Mouse (Mus musculus): ENCODE data around the gene Ccr10.

DNA sequence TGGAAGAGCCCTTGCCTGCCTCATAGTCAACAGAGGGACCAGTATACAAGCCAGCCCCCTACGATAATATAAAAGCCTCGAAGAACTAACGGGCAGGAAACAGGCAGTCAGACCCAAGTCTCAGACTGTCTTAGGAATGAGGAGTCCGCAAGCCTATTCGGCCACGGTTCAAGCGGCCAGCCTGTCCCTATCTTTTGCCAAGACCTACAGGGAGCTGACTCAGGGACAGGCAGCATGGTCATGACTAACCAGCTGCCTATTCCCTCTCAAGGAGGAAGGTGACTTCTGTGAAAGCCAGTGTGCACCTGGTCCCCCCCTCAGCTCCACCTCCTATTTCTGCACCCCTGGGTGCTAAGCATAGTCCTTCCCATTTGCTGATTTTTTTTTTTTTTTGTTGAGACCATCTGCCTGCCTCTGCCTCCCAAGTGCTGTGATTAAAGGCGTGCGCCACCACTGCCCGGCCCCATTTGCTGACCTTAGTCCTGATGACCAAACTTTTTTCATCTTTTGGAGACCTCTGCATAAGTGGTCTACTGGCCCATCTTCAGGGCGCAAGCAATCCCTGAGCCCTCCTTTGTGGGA is 46.2 kb downstream of the Ccr10 start:
- TF ChIP-seq CTCF (IDR thresholded peaks at IDR 0.05; ENCODE audit: low read depth) (no peak), EP300 (IDR thresholded peaks at IDR 0.05; ENCODE audit: low read depth) (no peak)

All from liver, postnatal 0 days (tissue).